Mouse (Mus musculus): ENCODE results near the gene Alpk1. TPM values are rescaled to one million over a fixed set of nuclear protein-coding genes. Genes with fewer than 3 reads are reported as not detected.

Gene Alpk1
- polyA plus RNA-seq, 1 experiment: 1.6 TPM

- WGBS: 88% methylated on average over 4 of the region's 4 CpGs
- TF ChIP-seq CTCF (IDR thresholded peaks at IDR 0.05; ENCODE audit: extremely low read depth, insufficient read depth, insufficient read length, insufficient replicate concordance) (no peak), POLR2A (IDR thresholded peaks at IDR 0.05; ENCODE audit: low read depth, low read length) (no peak)
- no peak for DNase-seq (ENCODE audit: low read depth in 1 of 2, low spot score in 2 of 2)
- Histone ChIP-seq H3K27ac (ENCODE audit: insufficient read depth, low read length) (no peak overlapping the region), H3K4me1 (ENCODE audit: control insufficient read depth, insufficient read depth, insufficient read length) (no peaks in the 10 kb centered on the region), H3K36me3 (ENCODE audit: control insufficient read depth, insufficient read depth, low read length) (no peaks in the 10 kb centered on the region), H3K27me3 (ENCODE audit: control insufficient read depth, insufficient read depth, low read length) (no peaks in the 10 kb centered on the region), H3K4me3 (ENCODE audit: extremely low read depth, insufficient read depth, insufficient read length) (no peak overlapping the region)
Measured at GRCm38 (mm10) chr3:127701196-127701825, 79.0 kb downstream of the Alpk1 start.

GRCm38 (mm10) chr3:127698636-127699035 lies 81.7 kb downstream of the Alpk1 start:
- no peaks in the 10 kb centered on the region for H3K27me3 ChIP-seq (ENCODE audit: control insufficient read depth, insufficient read depth, low read length)
- 81% methylated on average over 5 of the region's 5 CpGs for WGBS
- H3K4me3 ChIP-seq (ENCODE audit: extremely low read depth, insufficient read depth, insufficient read length): no peak overlapping the region
- H3K36me3 ChIP-seq (ENCODE audit: control insufficient read depth, insufficient read depth, low read length): peaks cover 3% of the 10 kb centered on the region
- no peaks in the 10 kb centered on the region for H3K4me1 ChIP-seq (ENCODE audit: control insufficient read depth, insufficient read depth, insufficient read length)
- DNase-seq (ENCODE audit: low read depth in 1 of 2, low spot score in 2 of 2): no peak
- no peak for TF ChIP-seq POLR2A (IDR thresholded peaks at IDR 0.05; ENCODE audit: low read depth, low read length)
- TF ChIP-seq CTCF (IDR thresholded peaks at IDR 0.05; ENCODE audit: extremely low read depth, insufficient read depth, insufficient read length, insufficient replicate concordance): no peak
- no peak overlapping the region for H3K27ac ChIP-seq (ENCODE audit: insufficient read depth, low read length)

DNA sequence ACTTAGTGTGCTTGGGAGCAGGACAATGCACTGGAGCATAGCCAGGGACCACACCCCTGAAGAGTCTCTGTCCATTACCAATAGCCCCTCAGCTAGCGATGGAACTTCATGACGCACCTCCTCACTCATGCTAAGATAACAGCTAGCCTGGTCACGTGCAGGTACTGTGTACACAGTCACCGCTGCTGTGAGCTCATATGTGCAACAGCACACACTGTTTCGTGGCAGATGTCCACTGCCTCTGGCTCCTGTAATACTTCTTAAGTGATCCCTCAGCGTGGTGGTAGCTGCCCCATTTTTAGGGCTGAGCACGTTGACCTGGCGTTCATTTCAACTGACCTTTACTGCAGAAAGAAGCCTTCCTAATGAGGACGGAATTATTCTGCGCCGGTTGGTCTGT lies 83.8 kb downstream of the Alpk1 start:
- TF ChIP-seq CTCF (IDR thresholded peaks at IDR 0.05; ENCODE audit: extremely low read depth, insufficient read depth, insufficient read length, insufficient replicate concordance): no peak
- no peak for TF ChIP-seq POLR2A (IDR thresholded peaks at IDR 0.05; ENCODE audit: low read depth, low read length)
- no peak overlapping the region for H3K4me3 ChIP-seq (ENCODE audit: extremely low read depth, insufficient read depth, insufficient read length)
- DNase-seq (ENCODE audit: low read depth in 1 of 2, low spot score in 2 of 2): no peak
- H3K36me3 ChIP-seq (ENCODE audit: control insufficient read depth, insufficient read depth, low read length): peaks cover 3% of the 10 kb centered on the region
- no peaks in the 10 kb centered on the region for H3K4me1 ChIP-seq (ENCODE audit: control insufficient read depth, insufficient read depth, insufficient read length)
- WGBS: 91% methylated on average over 11 of the region's 11 CpGs
- no peaks in the 10 kb centered on the region for H3K27me3 ChIP-seq (ENCODE audit: control insufficient read depth, insufficient read depth, low read length)
- no peak overlapping the region for H3K27ac ChIP-seq (ENCODE audit: insufficient read depth, low read length)

DNA sequence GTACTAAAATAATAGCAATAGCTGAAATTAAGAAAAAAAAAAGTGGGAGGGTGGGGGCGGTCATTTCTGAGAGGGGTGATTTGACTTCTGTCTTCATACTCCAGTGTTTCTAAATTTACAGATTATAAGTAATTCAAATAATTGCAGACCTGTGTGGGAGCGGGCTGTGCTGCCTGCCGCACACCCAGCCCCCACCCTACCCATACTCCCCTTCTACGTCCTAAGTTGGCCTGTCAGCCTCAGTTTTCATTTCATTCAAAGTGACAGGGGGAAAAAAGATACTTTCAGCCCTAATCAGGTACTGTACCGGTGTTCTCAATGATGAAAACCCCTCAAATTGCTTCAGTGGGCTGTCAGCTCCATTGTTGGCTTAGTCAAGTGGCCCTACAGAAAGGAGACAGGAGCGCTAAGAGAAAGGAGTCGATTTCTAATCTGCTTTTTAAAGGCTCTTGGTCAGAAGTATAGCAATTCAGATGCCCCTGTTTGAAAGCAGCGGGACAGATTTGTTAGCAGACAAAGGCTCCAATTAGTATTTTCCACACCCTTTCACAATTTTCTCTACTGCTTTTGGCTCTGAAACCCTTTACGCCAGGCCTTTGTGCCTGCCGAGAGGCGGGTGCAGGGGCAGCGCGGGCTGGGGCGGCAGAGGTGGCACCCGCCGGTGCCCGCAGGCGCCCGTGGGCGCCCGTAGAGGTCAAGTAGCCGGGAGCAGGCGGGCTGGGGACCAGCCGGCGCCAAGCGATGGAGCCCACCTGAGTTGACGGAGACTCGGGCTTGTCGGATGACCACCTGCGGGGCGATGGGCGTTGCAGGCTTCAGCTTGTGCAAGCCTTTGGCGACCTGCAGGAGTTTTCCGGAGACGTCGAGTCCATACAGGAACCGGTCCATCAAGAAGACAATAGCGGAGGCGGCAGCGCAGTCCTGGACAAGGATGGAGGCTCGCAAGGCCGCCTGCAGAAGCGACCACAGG lies 85.2 kb downstream of the Alpk1 start:
- no peak for DNase-seq (ENCODE audit: low read depth in 1 of 2, low spot score in 2 of 2)
- Histone ChIP-seq H3K4me3 (ENCODE audit: extremely low read depth, insufficient read depth, insufficient read length) (no peak overlapping the region), H3K27me3 (ENCODE audit: control insufficient read depth, insufficient read depth, low read length) (no peaks in the 10 kb centered on the region), H3K27ac (ENCODE audit: insufficient read depth, low read length) (no peak overlapping the region), H3K4me1 (ENCODE audit: control insufficient read depth, insufficient read depth, insufficient read length) (no peaks in the 10 kb centered on the region), H3K36me3 (ENCODE audit: control insufficient read depth, insufficient read depth, low read length) (peaks cover 3% of the 10 kb centered on the region)
- TF ChIP-seq CTCF (IDR thresholded peaks at IDR 0.05; ENCODE audit: extremely low read depth, insufficient read depth, insufficient read length, insufficient replicate concordance) (no peak), POLR2A (IDR thresholded peaks at IDR 0.05; ENCODE audit: low read depth, low read length) (no peak)
- WGBS: 64% methylated on average over 43 of the region's 43 CpGs

DNA sequence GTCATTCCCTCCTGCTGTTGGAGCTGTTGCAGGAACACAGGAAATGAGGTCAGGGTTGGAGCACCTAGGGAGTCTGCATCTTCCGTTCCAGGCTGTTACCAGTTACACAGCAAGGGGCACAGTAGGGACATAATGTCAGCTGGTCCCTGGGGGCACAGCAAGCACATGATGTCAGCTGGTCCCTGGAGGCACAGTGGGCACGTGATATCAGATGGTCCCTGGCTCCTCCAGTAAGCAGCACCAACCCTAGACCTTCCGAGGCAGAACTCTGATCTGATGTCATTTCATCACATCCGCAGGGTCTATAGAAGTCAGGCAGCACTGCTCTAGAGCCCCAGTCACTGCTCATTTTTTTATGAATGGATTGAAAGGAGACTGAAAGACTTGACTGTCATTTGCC lies 89.1 kb downstream of the Alpk1 start:
- no peak for DNase-seq (ENCODE audit: low read depth in 1 of 2, low spot score in 2 of 2)
- H3K27ac ChIP-seq (ENCODE audit: insufficient read depth, low read length): no peak overlapping the region
- H3K27me3 ChIP-seq (ENCODE audit: control insufficient read depth, insufficient read depth, low read length): no peaks in the 10 kb centered on the region
- H3K4me3 ChIP-seq (ENCODE audit: extremely low read depth, insufficient read depth, insufficient read length): no peak overlapping the region
- H3K36me3 ChIP-seq (ENCODE audit: control insufficient read depth, insufficient read depth, low read length): peaks cover 3% of the 10 kb centered on the region
- TF ChIP-seq POLR2A (IDR thresholded peaks at IDR 0.05; ENCODE audit: low read depth, low read length) (no peak), CTCF (IDR thresholded peaks at IDR 0.05; ENCODE audit: extremely low read depth, insufficient read depth, insufficient read length, insufficient replicate concordance) (no peak)
- H3K4me1 ChIP-seq (ENCODE audit: control insufficient read depth, insufficient read depth, insufficient read length): no peaks in the 10 kb centered on the region
- WGBS: 76% methylated on average over 4 of the region's 4 CpGs

- WGBS: 91% methylated on average over 15 of the region's 15 CpGs
Measured at GRCm38 (mm10) chr3:127679703-127680102, 100.6 kb downstream of the Alpk1 start.

More at GRCm38 (mm10) chr3:127679703-127680102, 100.6 kb downstream of the Alpk1 start:
- DNase-seq (ENCODE audit: low read depth in 1 of 2, low spot score in 2 of 2): no peak
- H3K36me3 ChIP-seq (ENCODE audit: control insufficient read depth, insufficient read depth, low read length): no peaks in the 10 kb centered on the region
- H3K4me1 ChIP-seq (ENCODE audit: control insufficient read depth, insufficient read depth, insufficient read length): no peaks in the 10 kb centered on the region
- no peak overlapping the region for H3K4me3 ChIP-seq (ENCODE audit: extremely low read depth, insufficient read depth, insufficient read length)
- H3K27ac ChIP-seq (ENCODE audit: insufficient read depth, low read length): no peak overlapping the region
- no peaks in the 10 kb centered on the region for H3K27me3 ChIP-seq (ENCODE audit: control insufficient read depth, insufficient read depth, low read length)
- TF ChIP-seq CTCF (IDR thresholded peaks at IDR 0.05; ENCODE audit: extremely low read depth, insufficient read depth, insufficient read length, insufficient replicate concordance) (no peak), POLR2A (IDR thresholded peaks at IDR 0.05; ENCODE audit: low read depth, low read length) (no peak)
